Mouse (Mus musculus) intestine, postnatal 0 days (tissue): ENCODE measurements at regions not wholly inside any gene's neighbourhood (a gene's known extent, or its start where the extent isn't known, plus 50 kb on each side); places are given as distances from the start of the nearest gene placed in this dataset.
"Not testable (repeated sequence)": the region's sequence is repeated elsewhere in the genome, so short reads cannot be mapped to it uniquely, and the experiment has no call there.

Source experiments
- ATAC-seq: fragments of 200-750 bp; cut with Nextera tagmentation; 2 replicates; pipeline ENCODE4 v1.8.0; 2017; ENCODE audit warnings: mild to moderate bottlenecking, moderate TSS enrichment, moderate library complexity
- H3K27ac ChIP-seq: fragments of 300-500 bp; sonication (generic); 2 replicates; pipeline ENCODE4 v1.5.1; 2014; ENCODE audit warnings: mild to moderate bottlenecking, low read depth, low read length, moderate library complexity
- H3K27me3 ChIP-seq: fragments of 300-500 bp; sonication (generic); replicated peaks from 2 replicates; pipeline ENCODE4 v1.6.1; 2014; ENCODE audit warnings: low read length, mixed read lengths; ENCODE audit not compliant: control insufficient read depth, insufficient read depth
- H3K36me3 ChIP-seq: fragments of 300-500 bp; sonication (generic); 2 replicates; pipeline ENCODE4 v1.6.1; 2014; ENCODE audit warnings: mild to moderate bottlenecking, moderate library complexity; ENCODE audit not compliant: control insufficient read depth, insufficient read depth
- H3K4me1 ChIP-seq: fragments of 300-500 bp; sonication (generic); replicated peaks from 2 replicates; pipeline ENCODE4 v1.6.1; 2014; ENCODE audit warnings: antibody characterized with exemption, low read length, mixed read lengths; ENCODE audit not compliant: control insufficient read depth, insufficient read depth
- H3K4me2 ChIP-seq: fragments of 300-500 bp; sonication (generic); replicated peaks from 2 replicates; pipeline ENCODE4 v1.6.1; 2014; ENCODE audit warnings: low read depth, mild to moderate bottlenecking, moderate library complexity
- H3K4me3 ChIP-seq: fragments of 300-500 bp; sonication (generic); 2 replicates; pipeline ENCODE4 v1.5.1; 2014; ENCODE audit warnings: low read depth, low read length
- H3K9ac ChIP-seq: fragments of 300-500 bp; sonication (generic); 2 replicates; pipeline ENCODE4 v1.6.1; 2014; ENCODE audit warnings: mild to moderate bottlenecking, low read depth, low read length
- H3K9me3 ChIP-seq: fragments of 300-500 bp; sonication (generic); 2 replicates; pipeline ENCODE4 v1.6.1; 2016; ENCODE audit warnings: mixed run types; ENCODE audit not compliant: control insufficient read depth
- CTCF ChIP-seq: sonication (generic); IDR thresholded peaks from 2 replicates; pipeline ENCODE4 v1.5.1; 2016; ENCODE audit warnings: low read depth, mild to moderate bottlenecking, control low read depth, antibody characterized with exemption, moderate library complexity
- WGBS: fragments of 180-500 bp; shearing (Covaris S2); extraction: QIAGEN DNeasy Blood & Tissue Kit; methylation state at CpG from one replicate; pipeline ENCODE4 v1.1.7; 2014; 5-methylcytosine and 5-hydroxymethylcytosine counted together

GRCm38 (mm10) chrX:79760887-79761286, 89.7 kb upstream of the Mageb16 start:
- Histone ChIP-seq H3K27ac (no peak overlapping the region), H3K9ac (no peak overlapping the region), H3K9me3 (no peaks in the 10 kb centered on the region), H3K27me3 (no peaks in the 10 kb centered on the region), H3K4me2 (no peak overlapping the region), H3K4me1 (no peaks in the 10 kb centered on the region), H3K36me3 (no peaks in the 10 kb centered on the region), H3K4me3 (no peak overlapping the region)
- TF ChIP-seq CTCF, result peak; percentile 35
- no peak for ATAC-seq

GRCm38 (mm10) chrX:79758596-79758995, 87.4 kb upstream of the Mageb16 start:
- 77% methylated on average over 16 of the region's 16 CpGs for WGBS
- ATAC-seq, H3K4me1 ChIP-seq: not testable (repeated sequence)

More at GRCm38 (mm10) chrX:79758596-79758995, 87.4 kb upstream of the Mageb16 start:
- H3K4me3 ChIP-seq, H3K27ac ChIP-seq, H3K9me3 ChIP-seq, H3K27me3 ChIP-seq, H3K9ac ChIP-seq, H3K36me3 ChIP-seq, H3K4me2 ChIP-seq: not testable (repeated sequence)
